Mouse (Mus musculus) liver, postnatal 0 days (tissue): ENCODE measurements at regions not wholly inside any gene's neighbourhood (a gene's known extent, or its start where the extent isn't known, plus 50 kb on each side); places are given as distances from the start of the nearest gene placed in this dataset.

Source experiments
- CTCF ChIP-seq: sonication (generic); IDR thresholded peaks from 2 replicates; pipeline ENCODE4 v1.5.1; 2016; ENCODE audit warnings: antibody characterized with exemption, low read depth
- EP300 ChIP-seq: IDR thresholded peaks from 2 replicates; pipeline ENCODE4 v1.6.1; 2016; ENCODE audit warnings: antibody characterized with exemption, low read depth, mild to moderate bottlenecking

DNA sequence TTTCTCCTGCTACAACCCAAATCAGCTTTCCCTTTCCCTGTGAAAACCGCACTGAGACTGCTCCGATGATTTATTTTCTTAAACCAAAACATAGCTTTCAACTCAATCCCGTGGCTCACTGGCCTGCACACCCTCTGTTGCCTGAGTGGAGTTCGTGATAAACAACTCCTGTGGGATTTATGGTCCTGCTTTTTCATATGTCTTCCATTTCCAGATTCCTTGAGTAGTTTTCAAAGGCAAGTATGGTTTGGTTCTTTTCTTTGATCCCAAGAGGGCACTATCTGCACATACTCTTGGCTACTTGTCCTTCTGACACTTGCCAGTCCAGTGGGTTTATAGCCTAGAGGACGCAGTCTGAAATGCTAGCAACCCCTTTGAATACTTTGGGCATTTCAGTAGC lies 1042.6 kb downstream of the Robo1 start:
- TF ChIP-seq CTCF (no peak), EP300 (no peak)
